Mouse (Mus musculus) liver, embryonic 12.5 days (tissue): Measurements from ENCODE around the gene Psmg3. TPM values are rescaled to one million over a fixed set of nuclear protein-coding genes. Genes with fewer than 3 reads are reported as not detected.

Source experiments
- ATAC-seq: fragments of 200-750 bp; cut with Nextera tagmentation; 2 replicates; pipeline ENCODE4 v1.8.0; 2017; ENCODE audit warnings: moderate number of reproducible peaks, mild to moderate bottlenecking, moderate library complexity
- H3K27ac ChIP-seq: fragments of 300-500 bp; sonication (generic); 2 replicates; pipeline ENCODE4 v1.5.1; 2016; ENCODE audit warnings: mild to moderate bottlenecking
- H3K27me3 ChIP-seq: fragments of 300-500 bp; sonication (generic); replicated peaks from 2 replicates; pipeline ENCODE4 v1.6.1; 2016; ENCODE audit warnings: mild to moderate bottlenecking, moderate library complexity
- H3K36me3 ChIP-seq: fragments of 300-500 bp; sonication (generic); 2 replicates; pipeline ENCODE4 v1.6.1; 2016; ENCODE audit warnings: mild to moderate bottlenecking, moderate library complexity
- H3K4me1 ChIP-seq: fragments of 300-500 bp; sonication (generic); 2 replicates; pipeline ENCODE4 v1.6.1; 2016
- H3K4me2 ChIP-seq: fragments of 300-500 bp; sonication (generic); 2 replicates; pipeline ENCODE4 v1.6.1; 2016; ENCODE audit warnings: mild to moderate bottlenecking, moderate library complexity
- H3K4me3 ChIP-seq: fragments of 300-500 bp; sonication (generic); 2 replicates; pipeline ENCODE4 v1.5.1; 2016; ENCODE audit warnings: mild to moderate bottlenecking, moderate library complexity
- H3K9ac ChIP-seq: fragments of 300-500 bp; sonication (generic); 2 replicates; pipeline ENCODE4 v1.6.1; 2016; ENCODE audit warnings: mild to moderate bottlenecking, moderate library complexity
- H3K9me3 ChIP-seq: fragments of 300-500 bp; sonication (generic); replicated peaks from 2 replicates; pipeline ENCODE4 v1.6.1; 2016; ENCODE audit warnings: mild to moderate bottlenecking, moderate library complexity
- WGBS: fragments of 180-500 bp; shearing (Covaris S2); methylation state at CpG from one replicate; pipeline ENCODE4 v1.1.7; 2016; ENCODE audit not compliant: insufficient replicate concordance; 5-methylcytosine and 5-hydroxymethylcytosine counted together
- polyA plus RNA-seq: library from polyadenylated mRNA; unstranded; fragments of >200 nt; fragmentation: Nextera tagmentation; extraction: Ambion mirVana; gene quantifications from 2 replicates; pipeline ENCODE4 v1.2.1, GENCODE M21; 2016

Psmg3 gene
- polyA plus RNA-seq, 1 experiment from 2014 or later = 80.9 TPM

DNA sequence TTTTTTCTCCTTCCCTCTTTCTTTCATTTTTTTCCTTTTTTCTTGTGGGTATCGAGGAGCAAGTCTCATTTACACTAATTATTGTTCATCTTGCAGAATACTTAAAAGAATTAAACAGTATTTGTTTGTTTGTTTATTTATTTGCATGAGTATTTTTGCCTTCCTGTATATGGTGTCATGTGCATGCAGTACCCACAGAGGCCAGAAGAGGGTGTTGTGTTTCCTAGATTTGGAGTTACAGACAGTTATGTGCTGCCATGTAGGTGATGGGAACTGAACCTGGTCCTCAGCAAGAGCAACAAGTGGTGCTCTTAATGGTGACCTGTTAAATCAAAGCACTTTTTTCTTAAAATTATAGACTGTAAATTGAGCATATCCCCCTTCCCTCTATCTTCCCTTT is 908 bp upstream of the Psmg3 start:
- Histone ChIP-seq H3K9me3 (no peaks in the 10 kb centered on the region), H3K27me3 (no peaks in the 10 kb centered on the region), H3K9ac (no peak overlapping the region), H3K36me3 (peaks cover 27% of the 10 kb centered on the region), H3K4me3 (no peak overlapping the region), H3K27ac (no peak overlapping the region), H3K4me1 (peaks cover 42% of the 10 kb centered on the region), H3K4me2 (0 out of 2 replicates have a peak overlapping the region, but pooled peaks have one; percentile 77)
- ATAC-seq = no peak
- 80% methylated on average over 1 of the region's 1 CpGs for WGBS

GRCm38 (mm10) chr5:139825947-139826346 is 738 bp downstream of the Psmg3 start:
- no peak for ATAC-seq
- Histone ChIP-seq H3K27ac (peak overlapping the region; percentile 85), H3K4me3 (peak overlapping the region; percentile 92), H3K36me3 (peaks cover 43% of the 10 kb centered on the region), H3K4me1 (peaks cover 45% of the 10 kb centered on the region), H3K4me2 (peak overlapping the region; percentile 77), H3K27me3 (no peaks in the 10 kb centered on the region), H3K9ac (peak overlapping the region; percentile 86), H3K9me3 (no peaks in the 10 kb centered on the region)
- 30% methylated on average over 11 of the region's 11 CpGs for WGBS

DNA sequence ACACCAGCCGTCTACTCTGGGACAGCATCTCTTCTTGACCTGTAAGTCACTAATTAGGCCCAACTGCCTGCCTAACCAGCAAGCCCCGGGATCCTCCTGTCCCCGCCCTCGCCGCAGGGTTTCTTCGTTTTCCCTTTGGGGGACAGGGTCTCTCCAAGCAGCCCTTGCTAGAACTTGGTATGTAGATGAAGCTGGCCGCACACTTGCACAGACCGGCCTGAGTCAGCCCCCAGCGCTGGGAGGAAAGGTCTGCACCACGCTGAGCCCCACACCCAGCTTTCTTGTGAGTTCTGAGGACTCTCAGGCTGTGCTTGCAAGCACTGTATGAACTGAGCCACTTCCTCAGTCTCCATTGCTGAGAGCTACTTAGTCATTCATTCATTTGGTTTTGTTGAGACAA is 2.2 kb downstream of the Psmg3 start:
- ATAC-seq = no peak
- no peaks in the 10 kb centered on the region for H3K9me3 ChIP-seq
- peak overlapping the region; percentile 4; the same call in 1 of the 2 replicates for H3K4me2 ChIP-seq
- H3K27me3 ChIP-seq = no peaks in the 10 kb centered on the region
- 90% methylated on average over 10 of the region's 10 CpGs for WGBS
- H3K36me3 ChIP-seq = peaks cover 47% of the 10 kb centered on the region
- no peak overlapping the region for H3K27ac ChIP-seq
- no peak overlapping the region for H3K4me3 ChIP-seq
- H3K4me1 ChIP-seq = peaks cover 48% of the 10 kb centered on the region
- H3K9ac ChIP-seq = no peak overlapping the region

GRCm38 (mm10) chr5:139821466-139822459 is 4.9 kb downstream of the Psmg3 start:
- peaks cover 67% of the 10 kb centered on the region for H3K4me1 ChIP-seq
- 68% methylated on average over 12 of the region's 12 CpGs for WGBS
- H3K9ac ChIP-seq = no peak overlapping the region
- no peak for ATAC-seq
- H3K36me3 ChIP-seq = peaks cover 47% of the 10 kb centered on the region
- no peak overlapping the region for H3K4me3 ChIP-seq
- H3K27me3 ChIP-seq = no peaks in the 10 kb centered on the region
- H3K4me2 ChIP-seq = no peak overlapping the region
- H3K9me3 ChIP-seq = no peaks in the 10 kb centered on the region
- peak overlapping the region; percentile 54 for H3K27ac ChIP-seq

GRCm38 (mm10) chr5:139819538-139820181 is 7.0 kb downstream of the Psmg3 start, which contains the start of gene Tmem184a:
TSS of gene Tmem184a (minus strand) at chr5:139819917.
- Histone ChIP-seq H3K36me3 (peaks cover 41% of the 10 kb centered on the region), H3K9me3 (no peaks in the 10 kb centered on the region), H3K4me2 (no peak within 1 kb of the TSS), H3K27me3 (peaks cover 1% of the 10 kb centered on the region; the same call in 1 of the 2 replicates), H3K27ac (peak within 1 kb of the TSS; percentile 80), H3K4me3 (no peak within 1 kb of the TSS), H3K9ac (no peak within 1 kb of the TSS; the same call in 1 of the 2 replicates), H3K4me1 (peaks cover 72% of the 10 kb centered on the region)
- ATAC-seq = no peak
- 75% methylated on average over 9 of the region's 9 CpGs for WGBS

- Histone ChIP-seq H3K9me3 (no peaks in the 10 kb centered on the region), H3K9ac (peak overlapping the region; percentile 40), H3K4me3 (no peak overlapping the region), H3K27ac (peak overlapping the region; percentile 80), H3K4me1 (peaks cover 78% of the 10 kb centered on the region), H3K36me3 (peaks cover 32% of the 10 kb centered on the region), H3K27me3 (peaks cover 10% of the 10 kb centered on the region), H3K4me2 (no peak overlapping the region)
- peak; percentile 79 for ATAC-seq
- 36% methylated on average over 4 of the region's 4 CpGs for WGBS
Observed at GRCm38 (mm10) chr5:139818801-139819200, 7.9 kb downstream of the Psmg3 start.

- Histone ChIP-seq H3K4me3 (no peak overlapping the region), H3K27ac (peak overlapping the region; percentile 80), H3K9ac (peak overlapping the region; percentile 40), H3K9me3 (no peaks in the 10 kb centered on the region), H3K27me3 (peaks cover 17% of the 10 kb centered on the region), H3K4me1 (peaks cover 79% of the 10 kb centered on the region), H3K36me3 (peaks cover 25% of the 10 kb centered on the region), H3K4me2 (peak overlapping the region; percentile 14; the same call in 1 of the 2 replicates)
- ATAC-seq = peak; percentile 35
- 62% methylated on average over 3 of the region's 3 CpGs for WGBS
Observed at GRCm38 (mm10) chr5:139818056-139818455, 8.6 kb downstream of the Psmg3 start.

DNA sequence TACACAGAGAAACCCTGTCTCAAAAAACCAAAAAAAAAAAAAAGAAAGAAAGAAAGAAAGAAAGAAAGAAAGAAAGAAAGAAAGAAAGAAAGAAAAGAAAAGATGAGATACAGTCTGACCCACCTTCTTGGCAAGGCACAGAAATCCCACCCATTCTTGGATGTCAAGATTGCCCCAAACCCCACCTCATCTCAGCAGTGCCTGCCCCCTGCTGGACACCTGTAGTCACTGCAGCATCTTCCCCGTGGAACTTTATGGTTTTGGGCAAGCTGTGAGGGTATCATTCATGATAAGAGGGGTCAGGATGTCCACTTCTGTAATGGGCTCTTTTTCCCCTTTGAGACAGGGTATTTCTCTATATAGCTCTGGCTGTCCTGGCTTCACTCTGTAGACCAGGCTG is 9.4 kb downstream of the Psmg3 start:
- Histone ChIP-seq H3K27ac (peak overlapping the region; percentile 80), H3K4me2 (no peak overlapping the region), H3K4me1 (peaks cover 79% of the 10 kb centered on the region), H3K9me3 (no peaks in the 10 kb centered on the region), H3K4me3 (no peak overlapping the region), H3K9ac (peak overlapping the region; percentile 40), H3K36me3 (peaks cover 17% of the 10 kb centered on the region), H3K27me3 (peaks cover 23% of the 10 kb centered on the region)
- no peak for ATAC-seq
- 3% methylated on average over 1 of the region's 1 CpGs for WGBS

DNA sequence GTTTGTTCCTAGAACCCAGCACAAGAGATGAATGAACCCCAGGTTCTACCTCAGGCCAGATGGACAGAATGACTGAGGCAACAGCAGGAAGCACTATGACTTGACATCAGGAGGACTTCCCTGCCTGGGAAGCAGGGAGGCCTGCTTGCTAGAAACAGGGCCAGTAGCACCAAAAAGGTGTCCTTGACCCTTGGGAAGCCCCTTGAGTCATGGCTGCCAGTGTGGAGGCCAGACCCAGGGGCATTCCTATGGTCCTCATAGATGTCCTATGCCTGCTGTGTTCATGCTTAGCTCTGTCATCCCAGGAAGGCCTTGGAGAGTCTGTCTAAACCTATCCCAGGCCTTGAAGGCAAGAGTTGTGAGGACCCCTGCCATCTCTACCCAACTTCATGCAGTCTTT is 10.2 kb downstream of the Psmg3 start:
- H3K36me3 ChIP-seq = peaks cover 9% of the 10 kb centered on the region; the same call in 1 of the 2 replicates
- H3K4me2 ChIP-seq = no peak overlapping the region
- no peak overlapping the region for H3K9ac ChIP-seq
- H3K4me1 ChIP-seq = peaks cover 81% of the 10 kb centered on the region
- H3K27ac ChIP-seq = peak overlapping the region; percentile 54
- no peak overlapping the region for H3K4me3 ChIP-seq
- H3K27me3 ChIP-seq = peaks cover 23% of the 10 kb centered on the region
- H3K9me3 ChIP-seq = no peaks in the 10 kb centered on the region
- no peak for ATAC-seq

DNA sequence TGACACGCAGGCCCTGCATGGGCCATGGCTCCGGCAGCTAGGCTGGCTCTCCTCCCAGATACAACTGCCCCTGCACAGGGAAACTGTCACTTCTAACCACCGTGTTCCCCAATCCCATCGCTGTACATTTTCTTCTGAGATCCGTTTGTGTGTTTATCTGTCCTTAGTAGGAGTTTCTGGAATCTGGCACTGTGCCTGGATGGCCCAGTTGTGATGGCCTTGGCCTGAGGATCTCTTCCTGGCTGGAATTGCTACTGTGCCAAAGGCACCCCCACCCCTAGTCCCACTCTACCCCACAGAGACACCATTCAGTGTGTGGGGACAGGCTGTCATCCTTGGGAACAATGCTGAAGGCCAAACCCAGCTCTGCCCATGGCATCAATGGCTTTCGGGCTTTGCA is 10.7 kb downstream of the Psmg3 start:
- peaks cover 86% of the 10 kb centered on the region for H3K4me1 ChIP-seq
- WGBS = 86% methylated on average over 6 of the region's 6 CpGs
- no peak overlapping the region for H3K4me3 ChIP-seq
- peak overlapping the region; percentile 54 for H3K27ac ChIP-seq
- no peak overlapping the region for H3K4me2 ChIP-seq
- H3K36me3 ChIP-seq = peaks cover 4% of the 10 kb centered on the region; the same call in 1 of the 2 replicates
- H3K27me3 ChIP-seq = peaks cover 23% of the 10 kb centered on the region
- no peak for ATAC-seq
- H3K9me3 ChIP-seq = no peaks in the 10 kb centered on the region
- no peak overlapping the region for H3K9ac ChIP-seq

- Histone ChIP-seq H3K36me3 (no peaks in the 10 kb centered on the region), H3K27me3 (peaks cover 23% of the 10 kb centered on the region), H3K4me1 (peaks cover 93% of the 10 kb centered on the region), H3K4me2 (peak overlapping the region; percentile 12; the same call in 1 of the 2 replicates), H3K4me3 (no peak overlapping the region), H3K9ac (peak overlapping the region; percentile 45), H3K9me3 (no peaks in the 10 kb centered on the region), H3K27ac (peak overlapping the region; percentile 54)
- 33% methylated on average over 13 of the region's 13 CpGs for WGBS
- no peak for ATAC-seq
Observed at GRCm38 (mm10) chr5:139813963-139814381, 12.7 kb downstream of the Psmg3 start.

DNA sequence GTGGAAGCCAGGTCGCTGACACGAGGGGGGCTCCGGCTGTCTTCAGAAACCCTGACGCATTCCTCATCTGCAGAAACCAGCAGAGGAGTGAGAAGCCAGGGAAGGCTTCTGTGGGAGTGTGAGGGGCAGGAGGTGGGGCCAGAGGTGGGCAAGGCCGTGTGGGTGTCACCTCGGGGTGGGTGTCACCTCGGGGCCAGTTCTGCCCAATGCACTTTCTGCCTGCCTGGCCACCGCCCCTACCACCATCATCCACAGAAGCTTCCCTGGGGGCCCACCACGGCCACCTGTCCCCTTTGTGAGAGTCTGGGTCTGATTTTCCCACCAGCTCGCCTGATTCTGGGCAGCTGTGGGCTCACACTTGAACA is 13.6 kb downstream of the Psmg3 start:
- no peak for ATAC-seq
- H3K4me3 ChIP-seq = peak overlapping the region; percentile 5; the same call in 1 of the 2 replicates
- H3K27me3 ChIP-seq = peaks cover 23% of the 10 kb centered on the region
- peak overlapping the region; percentile 56 for H3K9ac ChIP-seq
- peak overlapping the region; percentile 57 for H3K27ac ChIP-seq
- no peaks in the 10 kb centered on the region; the same call in 1 of the 2 replicates for H3K9me3 ChIP-seq
- peaks cover 88% of the 10 kb centered on the region for H3K4me1 ChIP-seq
- peaks cover 2% of the 10 kb centered on the region for H3K36me3 ChIP-seq
- H3K4me2 ChIP-seq = peak overlapping the region; percentile 40
- WGBS = 42% methylated on average over 10 of the region's 10 CpGs
